Mouse (Mus musculus): ENCODE results near the gene Lats2. TPM values are rescaled to one million over a fixed set of nuclear protein-coding genes. Genes with fewer than 3 reads are reported as not detected.
A peak's percentile ranks its signal among the peaks of the same experiment; 100 is the strongest.
"Not testable (repeated sequence)": the region's sequence is repeated elsewhere in the genome, so short reads cannot be mapped to it uniquely, and the experiment has no call there.

Lats2 gene
- polyA plus RNA-seq, 1 experiment from 2014 or later: 10.9 TPM

DNA sequence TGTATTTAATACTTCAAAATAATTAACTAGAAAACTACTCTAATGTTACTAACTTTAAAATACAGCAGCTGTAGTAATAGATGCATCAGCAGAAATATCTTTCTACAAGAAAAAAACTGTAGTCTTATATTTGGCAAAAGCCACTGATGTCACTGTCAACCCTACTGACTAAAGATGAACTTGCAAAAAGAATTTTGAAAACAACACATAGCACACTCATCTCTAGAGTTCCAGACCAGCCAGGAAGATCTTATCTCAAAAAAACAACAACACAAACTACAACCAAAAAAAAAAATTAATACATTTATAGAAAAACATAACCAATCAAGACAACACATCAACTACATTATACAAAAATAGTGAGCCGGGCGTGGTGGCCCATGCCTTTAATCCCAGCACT lies 100.7 kb downstream of the Lats2 start:
- Histone ChIP-seq H3K27ac (replicated peaks) (no peak overlapping the region), H3K4me2 (replicated peaks; ENCODE audit: low read depth) (no peak overlapping the region)

DNA sequence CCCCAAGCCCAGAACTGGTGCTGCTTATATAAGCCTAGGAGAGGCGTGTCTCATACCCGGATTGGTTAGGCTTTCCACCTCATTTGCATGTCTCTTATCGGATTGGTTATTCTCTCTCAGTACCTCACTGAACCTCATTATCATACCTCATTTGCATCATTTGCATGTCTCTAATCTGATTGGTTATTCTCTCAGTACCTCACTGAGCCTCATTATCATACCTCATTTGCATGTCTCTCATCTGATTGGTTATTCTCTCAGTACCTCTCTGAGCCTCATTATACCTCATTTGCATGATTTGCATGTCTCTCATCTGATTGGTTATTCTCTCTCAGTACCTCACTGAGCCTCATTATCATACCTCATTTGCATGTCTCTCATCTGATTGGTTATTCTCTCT lies 101.7 kb downstream of the Lats2 start:
- H3K9me3 ChIP-seq (ENCODE audit: control insufficient read depth, low read length); H3K27ac ChIP-seq (replicated peaks); DNase-seq (ENCODE audit: low spot score); H3K4me1 ChIP-seq (replicated peaks; ENCODE audit: control insufficient read depth, insufficient read depth); ATAC-seq (ENCODE audit: low FRiP score, low TSS enrichment); H3K4me2 ChIP-seq (replicated peaks; ENCODE audit: low read depth); H3K9ac ChIP-seq (ENCODE audit: low read length); H3K4me3 ChIP-seq (ENCODE audit: low read depth, low read length); H3K36me3 ChIP-seq (ENCODE audit: control insufficient read depth, insufficient read depth, low read length); H3K27me3 ChIP-seq (ENCODE audit: control insufficient read depth, insufficient read depth, low read length): not testable (repeated sequence)
- 96% methylated on average over 3 of the region's 3 CpGs for WGBS

More for the DNA sequence above, 100.7 kb downstream of the Lats2 start:
- no peaks in the 10 kb centered on the region for H3K9me3 ChIP-seq (ENCODE audit: control insufficient read depth, low read length)
- no peak overlapping the region for H3K4me3 ChIP-seq (ENCODE audit: low read depth, low read length)
- no peaks in the 10 kb centered on the region for H3K4me1 ChIP-seq (replicated peaks; ENCODE audit: control insufficient read depth, insufficient read depth)
- WGBS: 95% methylated on average over 2 of the region's 2 CpGs
- H3K9ac ChIP-seq (ENCODE audit: low read length): no peak overlapping the region
- no peak for DNase-seq (ENCODE audit: low spot score)
- ATAC-seq (ENCODE audit: low FRiP score, low TSS enrichment): no peak
- TF ChIP-seq CTCF (IDR thresholded peaks at IDR 0.05; ENCODE audit: low read depth) (no peak), EP300 (optimal IDR thresholded peaks at IDR 0.05) (no peak)
- H3K36me3 ChIP-seq (ENCODE audit: control insufficient read depth, insufficient read depth, low read length): no peaks in the 10 kb centered on the region
- H3K27me3 ChIP-seq (ENCODE audit: control insufficient read depth, insufficient read depth, low read length): no peaks in the 10 kb centered on the region

DNA sequence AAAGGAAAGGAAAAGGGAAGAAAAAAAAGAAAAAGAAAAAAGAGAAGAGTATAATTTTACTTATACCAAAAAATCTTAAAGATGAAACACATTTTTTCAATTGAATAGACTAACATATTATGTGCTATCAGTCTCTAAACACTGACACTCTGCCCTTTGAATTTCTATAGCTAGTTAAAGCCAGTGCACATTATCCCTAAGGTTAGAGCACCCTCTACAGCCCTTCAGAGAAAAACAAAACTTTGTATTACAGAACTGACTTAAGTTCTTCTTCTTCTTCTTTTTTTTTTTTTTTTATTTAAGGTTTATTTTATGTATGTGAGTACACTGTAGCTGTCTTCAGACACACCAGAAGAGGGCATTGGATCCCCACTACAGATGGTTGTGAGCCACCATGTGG lies 108.7 kb downstream of the Lats2 start:
- no peaks in the 10 kb centered on the region for H3K9me3 ChIP-seq (ENCODE audit: control insufficient read depth, low read length)
- H3K36me3 ChIP-seq (ENCODE audit: control insufficient read depth, insufficient read depth, low read length): no peaks in the 10 kb centered on the region
- no peaks in the 10 kb centered on the region for H3K27me3 ChIP-seq (ENCODE audit: control insufficient read depth, insufficient read depth, low read length)
- H3K27ac ChIP-seq (replicated peaks): no peak overlapping the region
- ATAC-seq (ENCODE audit: low FRiP score, low TSS enrichment) (no peak), DNase-seq (ENCODE audit: low spot score) (no peak)
- TF ChIP-seq EP300 (optimal IDR thresholded peaks at IDR 0.05) (no peak), CTCF (IDR thresholded peaks at IDR 0.05; ENCODE audit: low read depth) (peak; percentile 57)
- H3K9ac ChIP-seq (ENCODE audit: low read length): no peak overlapping the region
- no peaks in the 10 kb centered on the region for H3K4me1 ChIP-seq (replicated peaks; ENCODE audit: control insufficient read depth, insufficient read depth)
- no peak overlapping the region for H3K4me2 ChIP-seq (replicated peaks; ENCODE audit: low read depth)
- no peak overlapping the region for H3K4me3 ChIP-seq (ENCODE audit: low read depth, low read length)

DNA sequence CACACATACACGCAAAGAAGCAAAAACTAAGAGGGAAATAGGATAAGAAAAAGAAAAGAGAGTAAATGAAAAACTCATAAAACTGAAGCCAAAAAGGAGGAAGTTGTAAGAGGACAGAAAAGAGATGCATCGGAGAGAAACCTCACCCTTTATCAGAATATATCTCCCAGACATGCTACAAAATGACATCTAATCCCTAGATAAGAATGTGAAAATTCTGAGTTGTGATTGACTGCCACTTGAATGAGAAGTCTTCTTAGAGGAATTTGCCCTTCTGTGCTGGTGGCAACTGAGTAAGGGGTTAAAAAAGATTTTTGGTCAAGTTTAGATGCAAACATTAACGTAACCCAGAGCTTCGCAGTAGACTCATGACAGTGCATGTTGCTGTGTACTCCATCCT lies 112.0 kb downstream of the Lats2 start:
- no peaks in the 10 kb centered on the region for H3K4me1 ChIP-seq (replicated peaks; ENCODE audit: control insufficient read depth, insufficient read depth)
- H3K36me3 ChIP-seq (ENCODE audit: control insufficient read depth, insufficient read depth, low read length): no peaks in the 10 kb centered on the region
- DNase-seq (ENCODE audit: low spot score) (no peak), ATAC-seq (ENCODE audit: low FRiP score, low TSS enrichment) (no peak)
- H3K4me2 ChIP-seq (replicated peaks; ENCODE audit: low read depth): no peak overlapping the region
- no peak overlapping the region for H3K27ac ChIP-seq (replicated peaks)
- H3K27me3 ChIP-seq (ENCODE audit: control insufficient read depth, insufficient read depth, low read length): no peaks in the 10 kb centered on the region
- TF ChIP-seq CTCF (IDR thresholded peaks at IDR 0.05; ENCODE audit: low read depth): no peak
- TF ChIP-seq EP300 (optimal IDR thresholded peaks at IDR 0.05): no peak
- no peak overlapping the region for H3K4me3 ChIP-seq (ENCODE audit: low read depth, low read length)
- no peak overlapping the region for H3K9ac ChIP-seq (ENCODE audit: low read length)
- 84% methylated on average over 4 of the region's 4 CpGs for WGBS
- H3K9me3 ChIP-seq (ENCODE audit: control insufficient read depth, low read length): no peaks in the 10 kb centered on the region

Small RNA genes within 50 kb of the gene (microRNA-seq; reads per million reads assigned to microRNA genes)
- gene Mir3077: not detected

Other genes starting within 250 kb of the Lats2 start
- 8.5 and 10.6 TPM in 2 replicates for gene Il17d, start 233.6 kb downstream of the Lats2 start, polyA plus RNA-seq (2015; fragmentation: Nextera tagmentation; extraction: Ambion mirVana)
- 59.5 and 60.9 TPM in 2 replicates for gene Eef1akmt1, start 186.8 kb downstream of the Lats2 start, polyA plus RNA-seq (2015; fragmentation: Nextera tagmentation; extraction: Ambion mirVana)
- 6.8 and 7.9 TPM in 2 replicates for gene Xpo4, start 93.0 kb downstream of the Lats2 start, polyA plus RNA-seq (2015; fragmentation: Nextera tagmentation; extraction: Ambion mirVana)
- not detected in 2 replicates for gene Gm49361, start 12.3 kb downstream of the Lats2 start, polyA plus RNA-seq (2015; fragmentation: Nextera tagmentation; extraction: Ambion mirVana)
- gene Sap18, start 39.8 kb upstream of the Lats2 start, polyA plus RNA-seq (2015; fragmentation: Nextera tagmentation; extraction: Ambion mirVana): 10.3 and 17.2 TPM in 2 replicates
- gene Ska3, start 67.8 kb upstream of the Lats2 start, polyA plus RNA-seq (2015; fragmentation: Nextera tagmentation; extraction: Ambion mirVana): 6.0 and 7.4 TPM in 2 replicates
- 214 and 220 TPM in 2 replicates for gene Mrpl57, start 67.8 kb upstream of the Lats2 start, polyA plus RNA-seq (2015; fragmentation: Nextera tagmentation; extraction: Ambion mirVana)
- 46.0 and 48.6 TPM in 2 replicates for gene Zdhhc20, start 131.9 kb upstream of the Lats2 start, polyA plus RNA-seq (2015; fragmentation: Nextera tagmentation; extraction: Ambion mirVana)
- 71.8 and 76.4 TPM in 2 replicates for gene Micu2, start 240.9 kb upstream of the Lats2 start, polyA plus RNA-seq (2015; fragmentation: Nextera tagmentation; extraction: Ambion mirVana)

Data from stomach, postnatal 0 days (tissue).